Mouse (Mus musculus) frontal cortex, postnatal 36 days (tissue): ENCODE measurements around the gene Sh3gl1.

Experiments
- DNase-seq, 2 experiments: peaks; one replicate each; pipeline ENCODE4 v3.0.0; 2022; ENCODE audit warnings: low spot score in 2 of 2

Gene Sh3gl1

DNA sequence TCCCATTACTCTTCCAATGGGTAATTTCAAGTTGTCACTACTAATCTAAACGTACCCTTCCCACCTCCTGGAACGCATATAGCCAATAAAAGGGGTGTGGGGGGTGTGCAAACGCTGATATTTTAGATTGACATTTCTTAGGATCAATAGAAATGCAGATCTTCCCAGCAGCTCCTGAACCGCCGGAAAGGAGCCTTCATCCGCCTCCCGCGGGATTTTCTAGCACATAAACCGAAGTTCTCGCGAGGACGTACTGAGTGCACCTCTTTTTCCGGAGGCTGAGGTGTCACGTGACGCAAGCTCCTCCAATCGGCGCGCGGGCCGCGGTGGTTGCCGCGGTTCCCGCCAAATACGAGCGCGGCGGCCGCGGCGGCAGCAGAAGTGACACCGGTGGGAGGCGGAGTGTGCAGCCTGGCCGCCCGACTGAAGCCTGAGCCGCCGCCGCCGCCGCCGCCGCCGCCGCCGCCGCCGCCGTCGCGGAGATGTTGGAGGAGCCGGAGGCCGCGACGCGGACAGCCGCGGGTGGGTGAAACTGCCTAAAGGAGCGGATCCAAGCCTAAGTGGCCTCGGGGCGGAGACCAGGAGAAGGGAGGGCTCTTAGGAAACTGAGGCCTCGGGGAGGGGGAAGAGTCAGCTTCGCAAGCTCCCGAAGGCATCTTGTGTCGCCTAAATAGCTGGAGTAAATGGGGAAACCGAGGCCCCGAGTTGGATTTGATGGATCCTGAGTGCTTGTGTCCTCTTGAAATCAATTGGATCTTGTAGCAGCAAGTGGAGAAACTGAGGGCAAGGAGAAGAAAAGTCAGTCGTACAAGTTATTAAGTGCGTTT, 3.8 kb upstream of the Sh3gl1 start, which contains the start of gene Chaf1a:
Gene Chaf1a, plus strand, starts transcription at position 410 of the 827 bp plus-strand sequence.
- peak; percentile 92 to 98 for DNase-seq

DNA sequence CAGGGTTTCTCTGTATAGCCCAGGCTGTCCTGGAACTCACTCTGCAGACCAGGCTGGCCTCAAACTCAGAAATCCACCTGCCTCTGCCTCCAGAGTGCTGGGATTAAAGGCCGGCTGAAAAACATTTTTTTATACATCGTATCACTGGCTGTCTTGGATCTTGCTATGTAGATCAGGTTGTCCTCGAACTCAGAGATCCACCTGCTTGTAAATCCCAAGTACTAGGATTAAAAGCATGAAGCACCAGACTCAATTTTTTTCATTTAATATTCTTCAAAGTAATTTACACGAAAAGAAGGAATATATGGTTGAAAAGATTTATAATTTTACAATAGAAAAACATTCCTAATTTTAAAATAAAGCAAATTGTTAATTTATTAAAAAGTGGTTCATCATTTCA, 2.9 kb upstream of the Sh3gl1 start:
- DNase-seq: no peak

DNA sequence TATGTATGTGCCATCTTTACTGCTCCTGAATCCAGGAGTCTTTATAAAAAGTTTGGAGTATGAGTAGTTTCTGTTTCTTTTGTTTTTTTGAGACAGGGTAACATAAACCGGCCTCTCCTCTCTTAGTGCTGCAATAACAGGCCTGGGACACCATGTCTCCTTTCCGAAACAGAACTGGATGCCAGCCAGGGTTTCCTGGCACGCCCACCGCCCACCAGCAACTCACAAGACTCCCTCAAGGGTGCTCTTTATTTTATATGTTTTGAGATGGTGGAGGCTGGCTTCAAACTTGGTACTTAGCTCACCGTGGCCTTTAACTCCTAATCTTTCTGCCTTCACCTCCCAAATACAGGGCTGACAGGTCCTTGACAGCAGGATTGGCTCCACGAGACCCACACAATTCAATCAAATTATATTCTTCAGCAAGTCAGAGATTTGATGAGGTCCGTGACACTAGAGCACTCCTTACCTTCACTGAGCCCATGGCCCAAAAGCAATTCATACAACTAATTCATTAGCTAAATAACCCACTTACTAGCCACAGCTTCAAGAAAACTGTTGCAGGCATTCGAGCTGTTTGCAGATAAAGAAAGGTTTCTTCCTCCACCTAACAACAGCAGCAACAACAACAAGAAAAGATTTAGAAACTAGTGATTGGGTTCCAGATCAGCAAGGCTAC, 2.3 kb upstream of the Sh3gl1 start:
- no peak for DNase-seq

DNA sequence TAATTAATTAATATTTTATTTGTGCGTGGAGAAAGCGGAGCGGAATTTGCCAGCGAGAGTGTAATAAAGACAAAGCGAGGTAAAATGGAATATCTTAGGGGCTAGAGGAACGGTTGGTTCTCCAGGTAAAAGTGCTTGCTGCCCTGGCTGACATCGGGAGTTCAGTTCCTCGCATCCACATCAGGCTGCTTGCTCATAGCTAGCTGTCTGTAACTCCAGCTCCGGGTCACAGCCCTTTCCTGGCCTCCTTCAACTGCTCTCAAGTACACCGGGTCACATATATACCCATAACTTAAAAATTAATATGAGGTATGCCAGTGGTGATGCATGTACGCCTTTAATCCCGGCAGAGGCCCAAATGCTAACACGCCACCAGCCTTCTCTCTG, 459 bp upstream of the Sh3gl1 start:
- DNase-seq: no peak

DNA sequence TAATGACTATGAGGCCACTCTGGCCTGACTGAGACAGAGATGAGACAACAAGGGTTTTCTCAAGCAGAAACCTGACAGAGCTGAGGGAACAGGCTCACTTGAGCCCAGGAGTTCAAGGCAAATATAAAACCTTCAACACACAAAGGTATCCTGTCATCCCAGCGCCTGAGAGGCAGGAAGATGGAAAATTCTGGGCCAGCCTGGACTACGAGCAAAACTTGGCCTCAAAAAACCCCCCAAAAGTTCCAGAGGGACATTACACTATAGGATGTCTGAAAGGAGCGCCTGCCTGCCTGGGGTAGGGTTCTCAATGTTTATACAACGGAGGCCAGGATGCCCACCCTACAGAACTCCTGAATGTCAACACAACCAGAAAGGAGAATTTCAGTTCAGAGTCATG, 1.2 kb downstream of the Sh3gl1 start:
- no peak for DNase-seq

DNA sequence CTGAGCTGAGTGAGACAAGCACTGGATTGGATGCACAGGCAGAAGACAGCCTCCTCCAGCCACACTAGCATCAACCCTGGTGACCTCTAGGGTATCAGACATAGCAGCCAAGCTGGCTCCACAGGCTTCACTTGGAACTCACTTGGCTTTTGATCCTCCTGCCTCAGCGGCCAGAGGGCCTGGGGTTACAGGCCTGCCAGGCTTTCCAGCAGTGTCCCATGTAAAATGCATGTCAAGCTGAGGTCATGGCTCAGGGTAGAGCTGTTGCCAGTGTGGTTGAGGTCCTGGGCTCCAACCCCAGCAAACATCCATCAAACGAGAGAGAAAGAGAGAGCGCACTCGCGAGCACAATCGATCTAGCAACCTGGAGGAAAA, 1.7 kb downstream of the Sh3gl1 start:
- DNase-seq: no peak

DNA sequence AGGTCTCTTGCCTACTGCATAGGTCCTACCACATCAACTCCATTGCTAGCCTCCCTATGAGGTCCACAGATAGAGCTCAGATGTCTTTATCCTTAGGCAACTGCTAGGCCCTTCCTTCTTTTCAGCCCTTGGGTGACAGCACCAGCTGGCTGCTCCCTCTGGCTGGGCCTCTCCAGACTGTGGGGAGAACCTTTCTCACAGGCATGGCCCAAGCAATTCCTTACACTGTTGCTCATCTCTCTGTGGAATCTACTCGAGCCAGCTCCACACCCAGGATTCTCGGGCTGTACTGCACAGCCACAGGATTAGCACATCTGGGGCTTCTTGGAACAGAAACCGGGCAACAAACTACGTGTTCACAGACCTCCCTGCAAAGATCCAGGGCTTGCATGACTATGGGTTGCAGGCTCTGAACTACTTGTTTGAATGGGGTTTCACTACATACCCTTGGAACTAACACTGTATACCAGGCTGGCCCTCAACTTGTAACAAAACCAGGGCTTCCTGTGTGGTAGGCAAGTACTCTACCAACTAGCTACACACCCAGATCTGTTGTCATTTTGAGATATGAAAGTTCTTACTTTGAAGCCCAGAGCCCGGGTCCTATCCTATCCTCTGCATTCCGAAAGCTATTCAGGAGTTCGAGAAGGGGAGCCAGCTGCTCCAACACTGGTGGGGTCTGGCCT, 2.3 kb downstream of the Sh3gl1 start:
- no peak for DNase-seq

DNA sequence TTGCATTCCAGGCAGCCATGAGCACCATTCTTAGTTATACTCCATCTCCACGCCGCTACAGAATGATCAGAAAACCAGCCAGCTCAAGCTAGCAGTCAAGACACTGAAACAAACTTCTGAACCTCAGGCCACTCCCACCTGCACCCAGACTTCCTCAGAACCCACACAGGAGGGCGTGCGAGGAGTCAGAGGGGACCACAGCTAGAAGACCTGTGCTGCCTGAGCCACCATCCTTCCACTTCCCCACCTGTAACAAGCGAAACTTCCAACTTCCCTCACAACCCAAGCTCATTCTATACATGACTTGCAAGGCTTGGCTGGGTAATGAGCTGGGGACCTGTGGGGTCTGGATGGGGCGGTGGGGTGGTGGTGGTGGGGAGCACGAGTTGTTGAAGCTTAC, 3.6 kb downstream of the Sh3gl1 start:
- DNase-seq: no peak

DNA sequence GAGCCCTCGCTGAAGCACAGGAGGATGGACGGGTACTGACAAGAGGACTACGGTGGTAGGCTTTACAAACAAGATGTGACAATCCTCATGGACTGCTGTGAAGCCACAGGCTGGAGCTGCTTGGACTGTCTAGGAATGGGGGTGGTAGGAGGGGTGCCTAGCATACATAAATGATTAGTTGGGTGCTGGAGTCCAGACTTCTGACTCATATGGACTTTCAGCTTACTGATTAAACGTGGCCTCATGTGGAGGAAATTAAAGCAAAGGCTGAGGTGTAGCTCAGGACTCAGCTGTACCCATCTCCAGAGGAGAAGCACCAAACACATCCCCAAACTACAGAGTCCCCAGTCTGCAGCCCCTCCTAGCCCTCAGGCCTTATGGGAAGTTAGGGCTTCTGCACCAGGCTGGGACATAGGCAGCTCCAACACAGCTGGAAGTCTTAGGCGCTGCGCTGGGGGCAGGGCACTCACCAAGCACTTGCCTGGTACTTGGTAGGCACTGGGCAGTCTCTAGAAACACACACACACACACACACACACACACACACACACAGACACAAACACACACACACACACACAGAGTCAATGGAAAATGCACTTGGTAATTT, 4.2 kb downstream of the Sh3gl1 start:
- no peak for DNase-seq

DNA sequence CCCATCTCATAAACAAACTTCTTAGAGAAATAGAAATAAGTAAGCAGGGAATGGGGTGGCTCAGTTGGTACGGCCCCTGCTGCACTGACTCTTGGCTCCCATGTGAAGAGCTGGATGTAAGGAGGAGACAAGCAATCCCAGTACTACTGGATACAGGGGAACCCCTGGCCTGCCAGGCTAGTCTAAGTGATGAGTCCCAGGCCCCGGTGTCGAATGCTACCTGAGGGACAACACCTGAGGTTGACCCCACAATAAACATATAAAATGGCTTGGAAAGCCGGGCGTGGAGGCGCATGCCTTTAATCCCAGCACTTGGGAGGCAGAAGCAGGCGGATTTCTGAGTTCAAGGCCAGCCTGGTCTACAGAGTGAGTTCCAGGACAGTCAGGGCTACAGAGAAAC, 5.0 kb downstream of the Sh3gl1 start:
- no peak for DNase-seq

DNA sequence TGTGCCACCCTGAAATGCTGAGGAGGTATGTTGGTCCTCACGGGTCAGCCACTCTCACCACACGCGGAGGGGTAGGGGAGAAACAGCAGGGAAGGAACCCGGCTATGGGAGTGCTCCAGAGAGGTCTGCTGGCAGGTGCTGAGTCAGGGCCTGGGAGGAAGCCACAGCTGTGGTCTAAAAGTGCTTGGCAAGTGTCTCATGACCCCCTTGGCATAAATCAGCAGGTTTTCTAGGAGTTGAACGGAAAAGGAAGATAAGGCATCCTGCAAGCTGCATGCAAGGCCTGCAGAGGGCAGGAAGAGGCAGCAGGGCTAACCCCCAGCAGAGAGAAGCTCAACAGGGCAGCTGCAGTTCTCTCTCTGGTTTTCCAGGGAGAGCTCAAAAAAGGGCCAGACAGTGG, 5.5 kb downstream of the Sh3gl1 start:
- DNase-seq: no peak

DNA sequence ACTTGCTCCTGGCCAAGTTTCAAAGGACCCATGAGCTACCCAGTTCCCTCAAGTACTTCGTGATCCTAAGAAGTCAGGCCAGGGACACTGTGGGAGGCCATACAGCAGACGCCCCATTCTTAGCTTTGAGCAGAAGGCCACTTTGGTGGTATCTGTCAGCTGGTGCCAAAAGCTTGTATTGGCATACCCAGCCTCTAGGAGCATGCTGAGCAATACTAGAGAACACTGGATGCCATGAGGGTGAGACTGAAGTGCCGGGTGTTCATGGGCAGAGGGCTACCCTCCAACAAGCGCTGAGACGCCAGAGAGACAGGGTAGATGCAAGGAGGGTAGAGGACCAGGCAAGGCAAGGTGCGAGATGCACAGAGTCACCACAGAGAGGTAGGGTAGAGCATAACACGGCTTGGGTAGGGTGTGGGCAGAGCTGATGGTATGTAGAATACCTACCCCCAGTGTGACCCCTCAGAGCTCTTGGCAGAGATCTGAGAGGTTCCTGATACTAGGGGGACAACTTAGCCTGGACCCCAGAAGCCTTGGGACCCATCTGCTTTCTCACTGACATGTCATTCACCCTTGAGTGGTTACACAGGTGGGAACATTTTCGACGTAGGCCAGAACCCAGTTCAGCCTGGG, 6.1 kb downstream of the Sh3gl1 start:
- DNase-seq: no peak

DNA sequence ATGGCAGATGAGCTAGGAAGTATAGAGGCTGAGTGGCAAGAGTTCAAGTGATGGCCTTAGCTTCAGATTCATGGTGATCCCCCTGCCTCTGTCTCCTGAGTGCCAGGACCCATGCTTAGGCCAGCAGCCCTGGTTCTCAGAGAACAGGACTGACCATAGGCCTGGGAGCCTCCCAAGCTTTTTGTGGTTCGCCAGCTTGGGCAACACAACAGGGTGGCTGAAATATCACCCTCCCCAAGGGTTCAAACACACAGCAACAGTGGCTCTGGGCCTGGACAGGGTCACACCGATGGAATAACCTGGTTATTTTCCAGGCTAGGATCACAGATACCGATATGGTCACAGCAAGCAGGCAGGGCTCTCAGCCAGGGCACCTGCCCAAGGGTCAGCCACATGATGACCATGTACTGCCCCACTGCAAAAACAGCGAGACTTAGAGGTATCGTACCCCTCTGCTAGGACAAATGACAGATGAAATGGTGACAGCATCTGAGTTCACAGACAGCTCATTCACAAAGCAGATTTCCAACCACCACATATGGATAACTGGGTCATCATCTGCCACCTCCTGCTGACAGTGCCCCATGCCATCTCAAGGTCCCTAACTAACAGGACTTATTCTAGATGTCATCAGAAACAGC, 8.5 kb downstream of the Sh3gl1 start:
- DNase-seq: no peak

DNA sequence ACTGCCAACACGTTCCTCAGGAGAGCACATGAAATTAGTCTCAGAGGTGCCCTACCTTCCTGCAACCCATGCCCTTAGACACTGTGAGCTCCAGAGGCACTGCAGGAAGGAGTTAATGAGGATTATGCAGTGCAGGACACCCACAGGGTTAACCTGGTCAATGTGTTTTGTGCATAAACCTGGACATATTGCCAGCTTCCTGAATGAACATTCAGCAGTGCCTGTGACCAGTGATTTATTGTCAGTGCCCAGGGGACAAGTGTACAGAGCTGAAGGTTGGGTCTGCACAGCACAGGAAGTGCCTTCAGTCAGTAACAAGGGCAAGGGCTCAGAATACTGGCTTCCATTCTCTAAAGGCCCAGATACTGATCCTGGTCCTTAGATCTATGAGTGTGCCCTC, 9.6 kb downstream of the Sh3gl1 start:
- no peak for DNase-seq

DNA sequence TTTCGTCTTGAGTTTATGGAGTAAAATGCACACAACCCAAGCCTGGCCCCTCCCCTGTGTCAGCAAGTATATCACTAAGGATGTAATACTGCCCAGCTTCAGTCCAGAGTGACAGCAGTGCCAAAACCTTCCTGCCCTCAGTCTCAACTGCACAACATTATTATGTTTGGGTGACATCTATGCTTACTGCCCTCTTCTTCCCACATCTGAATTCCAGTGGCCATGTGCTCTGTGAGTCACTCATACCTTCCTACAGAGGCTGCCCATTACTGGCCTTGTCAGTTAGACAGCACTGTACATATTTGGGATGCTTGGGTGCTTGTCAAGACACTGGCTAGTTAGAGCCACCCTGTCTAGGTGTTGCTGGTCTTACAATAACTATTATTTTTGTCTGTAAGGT, 10.1 kb downstream of the Sh3gl1 start:
- no peak for DNase-seq

DNA sequence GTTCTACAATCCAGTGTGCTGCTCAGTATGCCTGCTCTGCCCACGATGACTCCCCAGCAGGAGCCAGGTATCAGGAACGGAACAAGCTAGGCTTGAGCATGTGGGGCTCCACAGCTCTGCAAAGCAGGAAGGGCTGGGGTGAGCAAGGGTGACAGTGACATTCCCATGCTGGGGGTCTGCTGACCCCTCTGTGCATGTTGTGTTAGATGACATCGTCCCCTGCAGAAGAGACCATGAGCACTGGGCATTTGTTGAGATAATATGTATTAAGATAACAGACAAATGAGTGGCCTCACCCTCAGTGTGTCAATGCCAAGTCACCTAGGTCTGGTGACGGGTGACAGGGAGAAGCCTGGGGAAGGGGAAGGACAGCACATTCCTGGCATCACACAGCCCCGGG, 11.5 kb downstream of the Sh3gl1 start:
- DNase-seq: no peak

DNA sequence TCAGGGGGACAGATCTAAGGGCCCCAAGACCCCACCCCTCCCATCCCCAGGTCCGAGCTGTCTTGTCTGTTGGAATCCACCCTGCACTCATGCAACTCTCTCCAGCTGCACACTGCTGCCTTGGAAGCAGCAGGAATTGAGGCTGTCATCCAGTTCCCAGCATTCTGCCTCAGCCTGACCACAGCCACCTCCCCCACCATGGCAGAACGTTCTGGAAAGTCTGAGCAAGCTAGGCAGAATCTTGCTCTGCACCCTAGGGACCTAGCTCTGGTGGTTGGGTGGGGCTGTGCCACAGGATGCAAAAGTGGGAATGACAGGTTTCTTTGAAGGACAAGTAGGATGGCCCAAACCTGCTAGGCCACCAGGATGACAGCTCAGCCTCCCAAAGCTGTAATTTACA, 12.0 kb downstream of the Sh3gl1 start:
- DNase-seq: no peak

DNA sequence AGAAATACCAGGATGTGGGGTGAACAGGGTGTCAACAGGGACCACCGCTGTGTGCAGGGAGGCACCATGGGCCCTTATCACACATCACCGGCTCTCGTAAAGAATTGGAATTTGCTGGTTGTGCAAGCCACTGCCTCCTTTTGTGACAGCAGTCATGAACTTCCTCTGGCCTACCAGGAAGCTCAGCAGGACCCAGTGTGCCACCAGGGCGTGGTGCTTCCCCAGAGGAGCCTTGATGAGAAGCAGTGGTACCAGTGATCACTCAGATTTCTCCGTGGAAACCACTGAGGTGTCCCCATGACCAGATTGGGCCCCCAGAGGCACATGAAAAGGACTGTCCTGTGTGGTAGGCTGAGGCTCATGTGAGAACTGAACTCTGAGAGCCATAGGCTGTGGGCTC, 13.0 kb downstream of the Sh3gl1 start:
- DNase-seq: no peak

DNA sequence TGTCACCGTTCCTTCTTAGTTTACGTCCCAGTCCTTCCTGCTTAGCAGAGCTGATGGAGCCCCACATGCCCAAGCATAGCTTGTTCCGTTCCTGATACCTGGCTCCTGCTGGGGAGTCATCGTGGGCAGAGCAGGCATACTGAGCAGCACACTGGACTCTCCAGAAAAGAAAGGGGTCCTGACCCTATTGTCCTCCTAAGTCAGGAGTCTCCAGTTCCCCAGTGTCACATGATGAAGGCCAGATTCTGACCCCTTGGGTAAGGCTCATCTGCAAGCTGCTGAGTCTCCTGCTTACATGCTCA, 13.5 kb downstream of the Sh3gl1 start:
- no peak for DNase-seq

DNA sequence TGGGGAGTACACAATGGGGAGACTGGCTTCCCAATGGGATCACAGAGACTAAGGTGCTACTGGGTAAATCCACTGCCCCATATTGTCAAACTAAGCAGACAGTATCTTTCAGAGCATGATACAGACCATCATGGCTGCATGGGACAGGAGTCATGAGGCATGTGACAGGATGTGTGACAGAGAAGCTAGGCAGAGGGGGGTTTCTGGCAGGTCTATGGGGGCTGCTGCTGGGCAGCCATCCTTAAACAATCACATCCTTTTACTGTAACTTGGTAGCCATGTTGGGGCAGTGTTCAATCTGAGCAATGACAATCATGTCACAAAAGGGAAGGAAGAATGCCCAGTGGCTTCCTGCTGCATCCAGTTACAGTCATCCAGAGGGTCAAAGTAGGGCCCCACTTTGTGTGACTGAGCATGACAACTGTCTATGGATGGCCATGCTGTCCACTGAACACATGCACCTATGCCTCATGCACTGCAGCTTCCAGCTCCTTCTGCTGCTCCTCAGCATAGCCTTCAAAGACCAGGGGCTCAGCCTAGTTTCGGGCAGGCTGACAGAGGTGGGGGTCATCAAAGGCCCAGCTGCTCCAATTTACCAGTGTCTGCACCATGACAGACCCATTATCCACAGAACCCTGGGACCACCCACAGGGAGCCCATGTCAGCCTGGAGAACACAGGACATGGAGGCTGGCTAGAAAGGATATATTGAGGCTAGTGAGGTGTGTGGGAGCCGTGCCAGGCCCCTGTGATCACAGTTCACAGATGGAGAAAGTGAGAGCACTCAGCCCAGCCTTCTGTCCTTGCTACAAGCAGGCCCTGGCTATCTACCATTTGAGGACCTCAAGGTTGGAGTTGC, 14.1 kb downstream of the Sh3gl1 start:
- no peak for DNase-seq
